Mouse (Mus musculus) heart, adult 2 months (tissue): ENCODE measurements at regions not wholly inside any gene's neighbourhood (a gene's known extent, or its start where the extent isn't known, plus 50 kb on each side); places are given as distances from the start of the nearest gene placed in this dataset.

Source experiments
- DNase-seq, 2 experiments: peaks; one replicate each; pipeline ENCODE4 v3.0.0; 2021
- H3K27ac ChIP-seq: fragments of 200-600 bp; 2 replicates; pipeline ENCODE4 v1.8.1; 2022
- H3K27me3 ChIP-seq: fragments of 200-500 bp; 2 replicates; pipeline ENCODE4 v1.6.1; 2012; ENCODE audit warnings: mild to moderate bottlenecking, low read length, inconsistent platforms, mixed read lengths; ENCODE audit not compliant: control insufficient read depth, insufficient read depth
- H3K36me3 ChIP-seq: fragments of 200-500 bp; 2 replicates; pipeline ENCODE4 v1.6.1; 2012; ENCODE audit warnings: low read length, inconsistent platforms; ENCODE audit not compliant: control insufficient read depth, insufficient read depth
- H3K4me1 ChIP-seq: fragments of 200-500 bp; 2 replicates; pipeline ENCODE4 v1.6.1; 2011; ENCODE audit warnings: low read length; ENCODE audit not compliant: control insufficient read depth, insufficient read depth
- H3K4me3 ChIP-seq: fragments of 200-600 bp; 2 replicates; pipeline ENCODE4 v1.8.1; 2022
- H3K79me2 ChIP-seq: fragments of 200-500 bp; replicated peaks from 2 replicates; pipeline ENCODE4 v1.6.1; 2012; ENCODE audit warnings: mild to moderate bottlenecking, inconsistent platforms, low read length, moderate library complexity, mixed read lengths; ENCODE audit not compliant: control insufficient read depth, insufficient read depth
- H3K9ac ChIP-seq: fragments of 200-500 bp; 2 replicates; pipeline ENCODE4 v1.6.1; 2012; ENCODE audit warnings: low read depth, mild to moderate bottlenecking, control low read depth, inconsistent platforms, low read length, mixed read lengths
- CTCF ChIP-seq: fragments of 200-600 bp; IDR thresholded peaks from 2 replicates; pipeline ENCODE4 v1.8.1; 2022; ENCODE audit warnings: antibody characterized with exemption, mild to moderate bottlenecking, moderate library complexity
- EP300 ChIP-seq: fragments of 200-500 bp; IDR thresholded peaks from 2 replicates; pipeline ENCODE4 v1.6.1; 2011; ENCODE audit warnings: low read depth, low read length, control low read depth; ENCODE audit not compliant: insufficient read depth
- POLR2A ChIP-seq: fragments of 200-500 bp; IDR thresholded peaks from 2 replicates; pipeline ENCODE4 v1.6.1; 2011; ENCODE audit warnings: mild to moderate bottlenecking, low read depth, low read length, control low read depth; ENCODE audit not compliant: insufficient read depth
- WGBS: fragments of 180-500 bp; shearing (Covaris S2); methylation state at CpG from one replicate; pipeline ENCODE4 v1.1.7; 2018; 5-methylcytosine and 5-hydroxymethylcytosine counted together
- intact Hi-C: fragments of 180-260 bp; cut with DNase I; formaldehyde crosslinking; loops from one replicate; pipeline ENCODE4 v1.15.1; 2025

DNA sequence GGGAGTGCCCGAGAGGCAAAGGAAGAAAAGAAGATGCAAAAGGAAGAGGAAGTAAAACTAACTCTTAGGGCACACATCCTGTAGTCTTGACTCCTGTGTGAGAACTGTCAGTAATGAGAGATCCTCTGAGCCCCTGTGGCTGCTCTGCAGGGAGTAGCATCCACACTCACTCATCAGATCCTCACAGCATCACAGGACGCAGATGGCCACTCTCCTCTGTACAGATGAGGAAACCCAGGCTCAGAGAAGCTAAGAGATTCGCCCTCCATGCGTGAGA, 117.0 kb upstream of the Habp2 start:
- intact Hi-C loops, result no loop called here
- Histone ChIP-seq H3K36me3 (no peaks in the 10 kb centered on the region), H3K27ac (no peak overlapping the region), H3K9ac (no peak overlapping the region), H3K79me2 (no peaks in the 10 kb centered on the region), H3K4me1 (no peaks in the 10 kb centered on the region), H3K27me3 (no peaks in the 10 kb centered on the region), H3K4me3 (no peak overlapping the region)
- 65% methylated on average over 4 of the region's 4 CpGs for WGBS
- TF ChIP-seq EP300, result no peak
- no peak for TF ChIP-seq POLR2A
- no peak for TF ChIP-seq CTCF
- no peak for DNase-seq

DNA sequence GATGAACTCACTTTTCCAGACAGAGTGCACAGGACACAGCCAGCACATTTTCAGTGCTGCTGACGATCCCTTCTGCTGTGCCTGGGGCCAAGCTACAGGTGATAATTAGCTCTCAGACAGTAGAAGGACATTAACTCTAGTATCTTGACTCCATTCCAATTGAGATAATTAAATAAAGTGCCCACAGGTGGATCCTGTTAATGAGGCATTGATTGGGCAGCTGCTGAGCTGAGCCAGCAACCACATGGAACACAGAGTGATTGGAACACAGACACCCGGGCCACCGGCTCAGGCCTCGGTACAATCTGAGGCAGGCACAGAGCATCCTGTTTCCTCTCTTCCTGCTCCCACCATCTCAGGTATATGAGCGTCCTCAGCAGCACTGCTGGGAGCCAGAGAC, 114.5 kb upstream of the Habp2 start:
- Histone ChIP-seq H3K4me3 (no peak overlapping the region), H3K36me3 (no peaks in the 10 kb centered on the region), H3K27me3 (no peaks in the 10 kb centered on the region), H3K9ac (no peak overlapping the region), H3K79me2 (no peaks in the 10 kb centered on the region), H3K27ac (no peak overlapping the region), H3K4me1 (no peaks in the 10 kb centered on the region)
- 37% methylated on average over 5 of the region's 5 CpGs for WGBS
- intact Hi-C loops, result no loop called here
- DNase-seq, result no peak
- TF ChIP-seq CTCF, result no peak
- TF ChIP-seq POLR2A, result no peak
- TF ChIP-seq EP300, result no peak

DNA sequence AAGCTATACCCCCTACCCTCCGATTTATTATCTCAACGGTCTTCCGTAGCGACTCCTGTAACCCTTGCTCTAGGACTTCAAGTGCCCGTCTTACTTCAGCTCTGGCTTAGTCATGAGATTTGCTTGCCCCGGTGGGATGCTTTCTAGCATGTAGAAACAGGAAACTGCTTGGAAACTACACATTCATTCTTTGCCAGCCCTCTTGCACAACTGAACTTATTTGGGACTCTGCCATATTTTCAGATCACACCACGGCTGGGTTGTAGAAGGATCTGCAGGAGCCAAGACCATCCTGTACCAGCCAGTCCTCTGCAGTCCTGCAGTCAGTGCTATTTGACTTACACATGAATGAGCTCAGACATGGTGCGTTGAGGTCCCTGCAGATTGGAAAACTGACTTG, 110.9 kb upstream of the Habp2 start:
- no peaks in the 10 kb centered on the region for H3K79me2 ChIP-seq
- no peak overlapping the region for H3K27ac ChIP-seq
- no peaks in the 10 kb centered on the region for H3K27me3 ChIP-seq
- H3K9ac ChIP-seq, result no peak overlapping the region
- no peaks in the 10 kb centered on the region for H3K4me1 ChIP-seq
- TF ChIP-seq POLR2A, result no peak
- no peak for TF ChIP-seq CTCF
- TF ChIP-seq EP300, result no peak
- peak; percentile 35 to 63 for DNase-seq
- no peak overlapping the region for H3K4me3 ChIP-seq
- intact Hi-C loops, result no loop called here
- no peaks in the 10 kb centered on the region for H3K36me3 ChIP-seq
- 54% methylated on average over 8 of the region's 8 CpGs for WGBS

DNA sequence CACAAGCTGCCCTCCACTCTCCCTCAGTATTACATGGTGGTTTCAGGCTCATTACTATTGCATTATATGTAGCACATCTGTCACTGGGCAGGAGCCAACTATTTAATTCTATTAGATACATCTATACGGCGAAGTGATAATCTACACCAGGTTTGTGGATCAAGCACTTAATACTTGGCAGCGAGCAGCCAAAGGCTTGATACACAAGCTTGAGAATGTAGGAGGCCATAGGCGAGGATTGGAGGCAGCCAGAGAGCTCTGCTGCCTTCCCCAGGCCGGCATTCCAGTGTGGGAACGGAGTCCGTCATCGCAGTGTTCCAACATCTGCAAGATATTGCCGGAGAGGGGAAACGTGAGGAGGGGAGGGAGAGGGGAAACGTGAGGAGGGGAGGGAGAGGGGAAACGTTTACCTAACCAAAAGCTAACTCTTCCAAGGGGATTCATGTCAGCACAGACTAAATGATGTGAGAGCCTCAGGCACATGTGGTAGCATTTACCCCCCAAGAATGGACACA, 109.6 kb upstream of the Habp2 start:
- intact Hi-C loops, result no loop called here
- H3K27ac ChIP-seq, result no peak overlapping the region
- H3K9ac ChIP-seq, result no peak overlapping the region
- H3K79me2 ChIP-seq, result no peaks in the 10 kb centered on the region
- no peaks in the 10 kb centered on the region for H3K36me3 ChIP-seq
- TF ChIP-seq EP300 (no peak), POLR2A (no peak), CTCF (no peak)
- no peaks in the 10 kb centered on the region for H3K27me3 ChIP-seq
- WGBS, result 38% methylated on average over 12 of the region's 12 CpGs
- no peak overlapping the region for H3K4me3 ChIP-seq
- no peak for DNase-seq
- H3K4me1 ChIP-seq, result no peaks in the 10 kb centered on the region

DNA sequence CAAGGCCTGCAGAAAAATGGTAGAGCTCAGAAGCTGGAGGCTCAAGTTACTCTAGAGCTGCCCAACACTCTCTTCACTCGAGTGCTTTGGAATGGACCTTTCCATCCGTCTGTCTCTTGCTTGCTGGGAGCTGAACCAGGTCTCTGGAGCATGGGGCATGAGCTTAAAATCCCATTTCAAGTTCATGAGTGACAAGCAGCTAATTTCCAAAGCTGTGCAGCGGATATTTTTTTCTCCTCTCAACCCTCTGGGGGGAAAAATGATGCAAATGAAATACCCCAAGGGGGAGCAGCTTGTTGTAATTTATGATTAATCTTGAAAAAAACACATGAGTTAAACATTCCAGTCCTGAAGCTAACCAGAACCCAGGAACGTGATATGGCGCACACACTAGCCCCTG, 101.2 kb upstream of the Habp2 start:
- WGBS, result 77% methylated on average over 5 of the region's 5 CpGs
- H3K4me1 ChIP-seq, result no peaks in the 10 kb centered on the region
- no peak overlapping the region for H3K4me3 ChIP-seq
- no peak overlapping the region for H3K9ac ChIP-seq
- no peaks in the 10 kb centered on the region for H3K27me3 ChIP-seq
- TF ChIP-seq POLR2A (no peak), CTCF (no peak), EP300 (no peak)
- intact Hi-C loops, result no loop called here
- no peaks in the 10 kb centered on the region for H3K79me2 ChIP-seq
- no peak for DNase-seq
- H3K36me3 ChIP-seq, result no peaks in the 10 kb centered on the region
- no peak overlapping the region for H3K27ac ChIP-seq

DNA sequence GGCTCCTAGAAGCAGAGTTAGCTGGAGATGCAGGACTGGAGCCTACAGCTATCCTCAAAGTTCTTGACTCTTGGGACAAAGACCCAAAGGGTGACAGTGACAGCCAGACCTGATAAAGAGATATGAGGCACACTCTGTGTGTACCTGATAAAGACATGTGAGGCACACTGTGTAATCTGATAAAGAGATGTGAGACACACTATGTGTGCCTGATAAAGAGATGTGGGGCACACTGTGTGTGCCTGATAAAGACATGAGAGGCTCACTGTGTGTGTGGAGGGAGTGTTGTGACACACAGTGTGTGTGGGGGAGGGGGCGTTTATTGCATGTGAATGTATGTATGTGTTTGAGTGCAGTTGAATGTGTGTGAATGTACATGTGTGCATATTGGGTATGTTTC, 97.8 kb upstream of the Habp2 start:
- no peaks in the 10 kb centered on the region for H3K27me3 ChIP-seq
- no peak for TF ChIP-seq CTCF
- TF ChIP-seq EP300, result no peak
- no peak for TF ChIP-seq POLR2A
- intact Hi-C loops, result no loop called here
- no peaks in the 10 kb centered on the region for H3K36me3 ChIP-seq
- no peaks in the 10 kb centered on the region for H3K79me2 ChIP-seq
- H3K27ac ChIP-seq, result no peak overlapping the region
- no peak for DNase-seq
- no peak overlapping the region for H3K4me3 ChIP-seq
- no peaks in the 10 kb centered on the region for H3K4me1 ChIP-seq
- 96% methylated on average over 1 of the region's 1 CpGs for WGBS
- H3K9ac ChIP-seq, result no peak overlapping the region
